Mouse (Mus musculus): ENCODE data around the gene Retreg3. TPM values are rescaled to one million over a fixed set of nuclear protein-coding genes. Genes with fewer than 3 reads are reported as not detected.

Gene Retreg3
- total RNA-seq, 2 experiments from 2014 or later, result 34.0 to 35.5 TPM

GRCm38 (mm10) chr11:101061049-101061448, 58.6 kb downstream of the Retreg3 start:
- DNase-seq (ENCODE audit: low spot score), result no peak
- intact Hi-C loops (cut with DNase I), result loop anchor here (10.0 kb wide), 2 partner anchors 316 to 346 kb away; partner anchors contain the start of genes Hspb9 and Kat2a

DNA sequence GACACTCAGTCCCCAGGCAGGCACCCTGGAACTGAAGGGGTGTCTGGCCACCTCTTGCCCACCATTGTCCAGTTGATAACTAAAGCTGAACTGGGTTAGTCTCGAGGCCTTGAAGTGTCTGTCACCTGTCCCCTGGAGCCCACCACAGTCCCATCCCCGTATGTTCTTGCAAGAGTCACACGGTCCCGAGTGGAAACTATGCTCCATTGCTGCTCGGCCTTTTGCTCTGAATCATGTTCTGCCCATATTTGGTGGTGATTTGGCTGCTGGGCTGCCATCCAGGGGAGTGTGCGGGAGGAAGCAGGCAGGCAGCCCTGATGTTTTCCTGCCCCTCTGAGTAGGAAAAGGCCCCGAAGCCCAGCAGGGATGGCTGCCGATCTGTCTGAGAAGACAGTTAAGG, 59.6 kb downstream of the Retreg3 start:
- intact Hi-C loops (cut with DNase I), result loop anchor here (10.0 kb wide), 2 partner anchors 315 to 345 kb away; partner anchors contain the start of genes Hspb9 and Kat2a

GRCm38 (mm10) chr11:101059473-101059872, 60.2 kb downstream of the Retreg3 start:
- intact Hi-C loops (cut with DNase I), result loop anchor here (2.0 kb wide), 1 partner anchor 101 kb away; no protein-coding TSS in a partner anchor
- DNase-seq (ENCODE audit: low spot score), result no peak

More for the DNA sequence above, 59.6 kb downstream of the Retreg3 start:
- peak; percentile 78 for DNase-seq (ENCODE audit: low spot score)

- intact Hi-C loops (cut with DNase I), result loop anchor here (2.0 kb wide), 1 partner anchor 100 kb away; no protein-coding TSS in a partner anchor
Observed at GRCm38 (mm10) chr11:101058726-101059125, 61.0 kb downstream of the Retreg3 start.

GRCm38 (mm10) chr11:101057860-101058259, 61.8 kb downstream of the Retreg3 start:
- intact Hi-C loops (cut with DNase I), result loop anchor here (2.0 kb wide), 3 partner anchors 75 to 165 kb away; no protein-coding TSS in a partner anchor
- DNase-seq (ENCODE audit: low spot score), result peak; percentile 66

More at GRCm38 (mm10) chr11:101058726-101059125, 61.0 kb downstream of the Retreg3 start:
- peak; percentile 51 for DNase-seq (ENCODE audit: low spot score)

DNA sequence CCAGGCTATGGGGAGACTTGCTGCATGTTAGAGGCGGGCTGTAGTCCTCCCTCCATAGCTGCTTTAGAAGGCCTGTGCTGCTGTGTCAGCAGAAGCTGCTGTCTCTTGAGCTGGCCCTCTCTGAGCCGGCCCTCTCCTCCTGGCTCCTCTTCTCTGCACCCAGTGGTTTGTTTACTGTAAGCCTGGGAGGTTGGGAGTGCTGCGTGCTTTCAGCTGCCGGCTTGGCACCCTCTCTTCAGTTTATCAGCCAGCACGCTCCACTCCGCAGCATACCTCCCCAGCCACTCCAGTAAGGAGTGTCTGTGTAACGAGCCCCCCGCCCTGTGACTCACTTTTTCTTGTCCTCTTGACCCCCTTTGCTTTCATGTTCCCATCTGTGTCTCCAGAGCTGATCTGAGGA, 62.8 kb downstream of the Retreg3 start:
- peak; percentile 50 for DNase-seq (ENCODE audit: low spot score)
- intact Hi-C loops (cut with DNase I), result loop anchor here (2.0 kb wide), 2 partner anchors 74 to 164 kb away; no protein-coding TSS in a partner anchor

- no peak for DNase-seq (ENCODE audit: low spot score)
- intact Hi-C loops (cut with DNase I), result no loop called here
Observed at GRCm38 (mm10) chr11:101055418-101055817, 64.3 kb downstream of the Retreg3 start.

- no peak for DNase-seq (ENCODE audit: low spot score)
Observed at GRCm38 (mm10) chr11:101053974-101054373, 65.7 kb downstream of the Retreg3 start.

DNA sequence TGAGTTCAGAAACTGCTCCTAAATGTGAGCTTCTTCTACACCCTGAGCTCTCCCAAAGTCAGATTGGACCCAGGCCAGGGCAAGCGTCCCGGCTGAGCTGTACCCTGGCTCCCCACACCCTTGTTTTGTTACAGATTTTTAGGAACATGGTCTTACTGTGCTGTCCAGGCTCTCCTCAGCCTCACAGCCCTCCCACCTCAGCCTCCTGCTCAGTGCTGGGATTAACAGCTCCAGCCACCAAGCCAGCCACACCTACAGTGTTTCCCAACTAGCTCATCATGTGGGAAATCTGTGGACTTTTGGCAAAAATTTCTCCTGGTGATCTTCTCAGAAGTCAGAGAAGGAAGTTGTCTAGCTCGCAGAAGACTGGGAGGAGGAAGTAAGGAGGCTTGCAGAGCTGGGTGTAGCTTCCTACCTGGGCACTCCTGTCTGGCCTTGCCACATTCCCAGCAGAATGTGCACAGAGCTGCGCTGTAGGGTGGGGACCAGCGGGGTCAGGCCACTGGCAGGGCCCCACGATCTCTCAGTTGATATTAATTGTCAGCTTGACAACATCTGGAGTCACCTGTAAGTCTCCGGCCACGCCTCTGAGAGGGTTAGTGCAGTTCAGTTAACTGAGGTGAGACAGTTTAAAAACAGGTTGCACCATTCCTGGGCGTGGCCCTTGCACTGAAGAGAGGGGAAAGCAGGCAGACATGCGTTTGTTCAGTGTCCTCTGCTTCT, 66.8 kb downstream of the Retreg3 start:
- intact Hi-C loops (cut with DNase I), result no loop called here
- peak; percentile 67 for DNase-seq (ENCODE audit: low spot score)

More at GRCm38 (mm10) chr11:101053974-101054373, 65.7 kb downstream of the Retreg3 start:
- intact Hi-C loops (cut with DNase I), result no loop called here

DNA sequence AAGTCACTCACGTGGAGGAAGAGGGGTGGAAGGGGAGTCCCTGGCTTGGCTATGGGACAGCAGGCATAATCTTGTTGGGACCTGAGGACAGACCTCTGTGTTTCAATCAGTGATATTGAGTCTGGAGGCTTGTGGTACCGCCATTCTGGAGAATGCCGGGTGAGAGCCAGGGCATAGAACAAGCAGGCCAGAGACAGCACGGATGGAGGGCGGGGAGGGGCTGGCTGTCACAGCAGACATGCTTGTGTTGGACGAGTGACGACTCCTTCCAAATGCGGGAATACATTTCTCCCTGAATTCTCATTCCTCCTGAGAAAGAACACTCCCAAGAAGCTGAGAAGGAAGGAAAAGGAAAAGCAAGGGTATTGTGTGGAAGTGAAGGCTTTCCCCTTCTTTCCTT, 68.1 kb downstream of the Retreg3 start:
- no peak for DNase-seq (ENCODE audit: low spot score)
- intact Hi-C loops (cut with DNase I), result no loop called here

- intact Hi-C loops (cut with DNase I), result no loop called here
- DNase-seq (ENCODE audit: low spot score), result no peak
Observed at GRCm38 (mm10) chr11:101051051-101051493, 68.6 kb downstream of the Retreg3 start.

DNA sequence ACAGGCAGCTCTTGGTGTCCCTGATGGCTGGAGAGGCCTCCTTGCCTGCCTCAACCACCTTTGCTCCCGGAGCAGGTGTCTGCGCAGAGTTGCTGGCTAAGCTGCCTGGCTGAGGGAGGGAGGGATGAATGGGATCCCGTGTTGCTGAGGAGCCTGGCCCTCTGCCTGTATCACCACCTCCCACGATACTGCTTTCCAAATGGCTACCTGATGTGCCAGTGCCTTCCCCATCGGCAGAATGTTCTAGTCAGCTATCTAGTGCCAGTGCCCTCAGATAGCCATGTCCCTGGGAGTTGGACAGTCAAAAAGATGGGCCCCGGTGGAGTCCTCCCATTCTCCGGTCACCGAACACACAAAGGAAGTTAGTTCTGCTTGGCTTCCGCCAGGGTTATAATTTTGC, 69.3 kb downstream of the Retreg3 start:
- intact Hi-C loops (cut with DNase I), result no loop called here
- DNase-seq (ENCODE audit: low spot score), result no peak

- intact Hi-C loops (cut with DNase I), result no loop called here
- no peak for DNase-seq (ENCODE audit: low spot score)
Observed at GRCm38 (mm10) chr11:101047502-101047901, 72.2 kb downstream of the Retreg3 start.

DNA sequence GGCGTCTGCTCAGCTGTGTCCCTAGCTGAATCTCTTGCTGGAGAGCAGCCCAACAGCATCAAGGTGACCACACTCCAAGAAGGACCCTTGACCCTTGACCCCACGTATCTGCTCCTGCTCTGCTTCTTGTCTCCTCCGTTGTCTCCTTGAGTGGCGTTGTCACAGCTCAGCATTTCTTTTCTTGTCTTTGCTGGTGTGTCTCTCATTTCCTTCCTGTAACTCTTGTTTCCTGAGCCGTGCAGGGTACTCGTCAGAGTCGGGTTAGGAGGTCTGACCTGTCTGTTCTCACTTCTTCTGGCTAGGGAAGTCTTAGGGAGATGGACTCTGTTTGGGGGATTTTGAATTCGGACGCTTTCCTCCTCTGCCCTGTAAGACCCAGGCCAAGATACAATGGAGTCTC, 73.3 kb downstream of the Retreg3 start:
- intact Hi-C loops (cut with DNase I), result no loop called here
- DNase-seq (ENCODE audit: low spot score), result no peak

Small RNAs within 50 kb of the gene (microRNA-seq; reads per million reads assigned to microRNA genes)
- gene Gm27626, result not detected

Other genes with a start within 250 kb of the Retreg3 start
- 100 to 1,000 TPM in 1 of 2 experiments, 10 to 100 TPM in 1; 91.3 to 119 TPM for gene Stat3, start 180.4 kb downstream of the Retreg3 start, total RNA-seq (2021)
- 100 to 1,000 TPM; 275 to 277 TPM for gene Cavin1, start 149.0 kb downstream of the Retreg3 start, total RNA-seq (2021)
- gene Atp6v0a1, start 110.4 kb downstream of the Retreg3 start, total RNA-seq (2021), result 10 to 100 TPM; 84.7 to 87.3 TPM
- gene Naglu, start 49.9 kb downstream of the Retreg3 start, total RNA-seq (2021), result 1 to 10 TPM; 8.0 to 8.7 TPM
- under 1 TPM; 0.55 to 0.64 TPM for gene Hsd17b1, start 41.5 kb downstream of the Retreg3 start, total RNA-seq (2021)
- gene Coasy, start 37.3 kb downstream of the Retreg3 start, total RNA-seq (2021), result 10 to 100 TPM; 15.8 to 17.1 TPM
- 10 to 100 TPM; 19.1 to 21.4 TPM for gene Mlx, start 32.6 kb downstream of the Retreg3 start, total RNA-seq (2021)
- gene Psmc3ip, start 24.5 kb downstream of the Retreg3 start, total RNA-seq (2021), result 1 to 10 TPM; 3.1 TPM
- 10 to 100 TPM; 24.4 to 27.3 TPM for gene Tubg1, start within 50 bp of the Retreg3 start, total RNA-seq (2021)
- gene Tubg2, start 36.0 kb upstream of the Retreg3 start, total RNA-seq (2021), result 1 to 10 TPM; 2.5 to 3.9 TPM
- gene Cntnap1, start 50.6 kb upstream of the Retreg3 start, total RNA-seq (2021), result 1 to 10 TPM; 1.7 to 2.4 TPM
- 10 to 100 TPM; 24.5 to 28.5 TPM for gene Plekhh3, start 51.5 kb upstream of the Retreg3 start, total RNA-seq (2021)
- under 1 TPM in 1 of 2 experiments, not detected in 1; 0.14 TPM for gene Ccr10, start 55.5 kb upstream of the Retreg3 start, total RNA-seq (2021)
- 10 to 100 TPM; 26.0 to 30.4 TPM for gene Ezh1, start 106.6 kb upstream of the Retreg3 start, total RNA-seq (2021)
- 100 to 1,000 TPM in 1 of 2 experiments, 10 to 100 TPM in 1; 80.9 to 123 TPM for gene Ramp2, start 126.1 kb upstream of the Retreg3 start, total RNA-seq (2021)
- gene Vps25, start 133.8 kb upstream of the Retreg3 start, total RNA-seq (2021), result 10 to 100 TPM; 78.2 to 85.0 TPM
- 10 to 100 TPM in 1 of 2 experiments, 1 to 10 TPM in 1; 9.6 to 14.6 TPM for gene Wnk4, start 140.7 kb upstream of the Retreg3 start, total RNA-seq (2021)
- gene Cntd1, start 159.1 kb upstream of the Retreg3 start, total RNA-seq (2021), result under 1 TPM; 0.10 to 0.28 TPM
- gene Coa3, start 159.2 kb upstream of the Retreg3 start, total RNA-seq (2021), result 10 to 100 TPM; 89.0 to 96.9 TPM
- gene Becn1, start 182.4 kb upstream of the Retreg3 start, total RNA-seq (2021), result 100 to 1,000 TPM in 1 of 2 experiments, 10 to 100 TPM in 1; 92.8 to 102 TPM
- 10 to 100 TPM; 80.6 to 88.8 TPM for gene Psme3, start 196.3 kb upstream of the Retreg3 start, total RNA-seq (2021)
- gene Aoc2, start 205.2 kb upstream of the Retreg3 start, total RNA-seq (2021), result 1 to 10 TPM; 1.8 to 2.2 TPM
- 10 to 100 TPM; 13.9 to 18.5 TPM for gene Aoc3, start 210.7 kb upstream of the Retreg3 start, total RNA-seq (2021)
- not detected for gene G6pc, start 247.7 kb upstream of the Retreg3 start, total RNA-seq (2021)